Mouse (Mus musculus) heart, adult 2 months (tissue): ENCODE measurements at regions not wholly inside any gene's neighbourhood (a gene's known extent, or its start where the extent isn't known, plus 50 kb on each side); places are given as distances from the start of the nearest gene placed in this dataset.

Experiments used
- CTCF ChIP-seq: fragments of 200-600 bp; IDR thresholded peaks from 2 replicates; pipeline ENCODE4 v1.8.1; 2022; ENCODE audit warnings: antibody characterized with exemption, mild to moderate bottlenecking, moderate library complexity
- EP300 ChIP-seq: fragments of 200-500 bp; IDR thresholded peaks from 2 replicates; pipeline ENCODE4 v1.6.1; 2011; ENCODE audit warnings: low read depth, low read length, control low read depth; ENCODE audit not compliant: insufficient read depth
- POLR2A ChIP-seq: fragments of 200-500 bp; IDR thresholded peaks from 2 replicates; pipeline ENCODE4 v1.6.1; 2011; ENCODE audit warnings: mild to moderate bottlenecking, low read depth, low read length, control low read depth; ENCODE audit not compliant: insufficient read depth

DNA sequence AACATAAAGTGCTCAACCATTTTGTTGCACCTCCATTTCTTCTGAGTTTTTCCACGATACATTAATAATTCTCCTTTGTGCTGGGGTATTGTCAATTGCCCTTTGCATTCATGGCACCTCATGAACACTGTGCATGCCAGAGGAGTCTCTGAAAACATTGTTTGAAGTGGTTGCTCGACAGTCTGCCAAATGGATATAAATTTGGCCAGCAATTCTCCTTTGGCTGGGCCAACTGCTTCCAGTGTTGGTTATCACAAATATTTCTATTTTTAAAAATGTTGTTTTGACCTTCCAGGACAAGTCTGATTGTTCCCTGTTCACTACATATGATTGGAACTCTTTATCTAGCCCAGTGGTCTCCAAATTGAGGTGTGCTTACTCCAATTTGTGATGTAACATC, 184.1 kb upstream of the 9630041A04Rik start:
- TF ChIP-seq EP300 (no peak), POLR2A (no peak), CTCF (no peak)
